Mouse (Mus musculus) megakaryocyte, embryonic 14.5 days (primary cell): ENCODE data around the gene Ptp4a2. TPM values are rescaled to one million over a fixed set of nuclear protein-coding genes. Genes with fewer than 3 reads are reported as not detected.

Source experiments
- H3K27me3 ChIP-seq: replicated peaks from 2 replicates; pipeline ENCODE3; 2012; ENCODE audit warnings: inconsistent platforms
- H3K36me3 ChIP-seq: replicated peaks from 2 replicates; pipeline ENCODE3; 2012; ENCODE audit warnings: low read length, inconsistent platforms, mixed read lengths
- H3K4me1 ChIP-seq: 2 replicates; pipeline ENCODE4 v1.6.1; 2012; ENCODE audit warnings: inconsistent platforms
- H3K4me3 ChIP-seq: replicated peaks from 2 replicates; pipeline ENCODE3; 2012; ENCODE audit warnings: moderate library complexity, mild to moderate bottlenecking, inconsistent platforms
- H3K9me3 ChIP-seq: 2 replicates; pipeline ENCODE4 v1.6.1; 2012; ENCODE audit warnings: inconsistent platforms
- FLI1 ChIP-seq: IDR thresholded peaks from 2 replicates; pipeline ENCODE4 v1.6.1; 2012; ENCODE audit warnings: low read length, inconsistent platforms, mixed read lengths
- GATA1 ChIP-seq: IDR thresholded peaks from 3 replicates; pipeline ENCODE4 v1.6.1; 2012; ENCODE audit warnings: mixed read lengths, low read length, inconsistent platforms, borderline replicate concordance
- polyA plus RNA-seq: library from polyadenylated mRNA; stranded (reverse); fragments of >175 nt; gene quantifications from 2 replicates; pipeline ENCODE4 v1.2.3, GENCODE M21; 2012; ENCODE audit warnings: low replicate concordance; ENCODE audit not compliant: insufficient read depth

Ptp4a2 gene
- polyA plus RNA-seq, 1 experiment = 30.1 TPM

DNA sequence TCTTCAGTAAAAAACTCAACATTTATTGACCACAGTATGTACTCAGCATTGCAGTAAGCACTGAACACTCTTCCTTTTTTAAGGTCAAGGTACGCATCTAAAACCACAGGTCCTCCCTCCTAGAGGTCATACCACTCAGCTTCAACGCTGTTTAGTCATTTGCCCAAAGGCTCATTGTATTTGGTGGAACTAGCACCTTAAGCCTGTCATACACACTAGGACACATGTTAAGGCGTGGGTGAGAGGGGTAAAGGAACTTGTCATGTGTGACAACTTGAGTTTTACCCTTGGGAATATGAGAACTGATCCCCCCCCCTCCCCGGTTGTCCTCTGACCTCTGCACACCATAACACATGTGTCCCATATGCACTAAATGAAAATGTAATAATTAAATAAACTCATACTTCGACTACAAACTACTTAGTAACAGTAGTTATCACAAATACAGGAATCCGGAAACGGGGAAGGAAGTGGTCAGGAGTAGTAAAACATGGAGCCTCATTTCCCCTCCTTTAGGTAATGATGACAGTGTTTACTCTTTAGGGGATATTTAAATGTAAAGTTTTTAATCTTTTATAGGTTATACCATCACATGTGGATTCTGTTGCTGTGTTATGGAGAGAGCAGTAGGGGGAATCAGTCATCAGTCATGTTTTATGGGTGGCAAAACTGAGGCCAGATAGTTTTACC lies 29.0 kb downstream of the Ptp4a2 start:
- no peak for TF ChIP-seq FLI1
- no peak for TF ChIP-seq GATA1
- Histone ChIP-seq H3K4me3 (no peak overlapping the region), H3K27me3 (no peaks in the 10 kb centered on the region), H3K36me3 (peaks cover 69% of the 10 kb centered on the region), H3K9me3 (no peaks in the 10 kb centered on the region), H3K4me1 (peaks cover 30% of the 10 kb centered on the region)

DNA sequence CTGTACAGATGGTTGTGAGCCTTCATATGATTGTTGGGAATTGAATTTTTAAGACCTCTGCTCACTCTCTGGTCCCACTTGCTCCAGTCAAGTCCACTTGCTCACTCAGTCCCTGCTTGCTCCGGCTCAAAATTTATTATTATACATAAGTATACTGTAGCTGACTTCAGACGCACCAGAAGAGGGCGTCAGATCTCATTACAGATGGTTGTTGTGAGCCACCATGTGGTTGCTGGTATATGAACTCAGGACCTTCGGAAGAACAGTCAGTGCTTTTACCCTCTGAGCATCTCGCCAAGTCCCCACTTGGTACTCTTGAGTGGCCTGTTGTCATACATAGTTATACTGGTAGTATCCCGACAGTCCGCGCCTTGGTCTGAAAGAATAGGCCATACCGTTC lies 35.8 kb downstream of the Ptp4a2 start:
- TF ChIP-seq GATA1 = no peak
- TF ChIP-seq FLI1 = no peak
- Histone ChIP-seq H3K9me3 (no peaks in the 10 kb centered on the region), H3K27me3 (no peaks in the 10 kb centered on the region), H3K36me3 (peaks cover 100% of the 10 kb centered on the region), H3K4me1 (no peaks in the 10 kb centered on the region), H3K4me3 (no peak overlapping the region)

DNA sequence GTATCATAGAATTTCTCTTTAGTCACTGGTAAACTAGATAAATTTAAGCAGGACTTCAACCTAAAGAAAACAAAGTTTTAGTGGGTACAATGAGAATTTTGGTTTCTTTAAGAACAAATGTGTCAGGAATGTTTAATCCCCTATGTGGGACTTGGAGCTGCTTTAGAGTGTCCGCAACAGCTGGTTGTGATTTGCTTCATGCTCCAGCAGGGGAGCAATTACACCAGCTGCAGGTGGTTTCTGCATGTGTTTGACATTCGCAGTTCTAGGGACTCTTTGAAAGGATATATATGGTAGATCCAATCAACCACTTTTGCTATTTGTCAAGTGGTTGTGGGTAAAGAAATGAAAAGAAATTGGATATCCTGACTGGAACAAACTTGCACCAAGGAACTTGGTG lies 39.5 kb downstream of the Ptp4a2 start:
- TF ChIP-seq FLI1 (no peak), GATA1 (no peak)

DNA sequence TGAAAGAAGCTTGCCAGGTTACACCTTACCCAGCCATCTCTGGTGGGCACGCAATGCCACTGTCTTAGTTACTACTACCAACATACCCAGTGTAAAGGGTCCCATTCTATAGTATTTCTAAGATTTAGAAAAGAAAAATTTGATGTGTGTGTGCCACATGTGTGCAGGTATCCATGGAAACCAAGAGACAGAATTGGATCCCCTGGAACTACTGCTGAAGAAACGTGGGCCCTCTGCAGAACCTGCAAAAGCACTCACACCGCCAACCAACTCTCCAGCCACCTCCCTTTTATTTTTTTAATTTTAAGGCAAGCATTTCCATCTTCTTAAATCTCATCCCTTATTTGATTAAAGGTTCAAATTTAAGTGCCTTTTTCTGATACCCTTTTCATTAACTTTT lies 40.8 kb downstream of the Ptp4a2 start:
- Histone ChIP-seq H3K27me3 (no peaks in the 10 kb centered on the region), H3K4me1 (peaks cover 30% of the 10 kb centered on the region), H3K4me3 (no peak overlapping the region), H3K36me3 (peaks cover 63% of the 10 kb centered on the region), H3K9me3 (no peaks in the 10 kb centered on the region)
- no peak for TF ChIP-seq FLI1
- TF ChIP-seq GATA1 = no peak

More for the DNA sequence above, 39.5 kb downstream of the Ptp4a2 start:
- no peaks in the 10 kb centered on the region for H3K9me3 ChIP-seq
- H3K4me1 ChIP-seq = peaks cover 25% of the 10 kb centered on the region
- H3K36me3 ChIP-seq = peaks cover 76% of the 10 kb centered on the region
- no peaks in the 10 kb centered on the region for H3K27me3 ChIP-seq
- H3K4me3 ChIP-seq = no peak overlapping the region

DNA sequence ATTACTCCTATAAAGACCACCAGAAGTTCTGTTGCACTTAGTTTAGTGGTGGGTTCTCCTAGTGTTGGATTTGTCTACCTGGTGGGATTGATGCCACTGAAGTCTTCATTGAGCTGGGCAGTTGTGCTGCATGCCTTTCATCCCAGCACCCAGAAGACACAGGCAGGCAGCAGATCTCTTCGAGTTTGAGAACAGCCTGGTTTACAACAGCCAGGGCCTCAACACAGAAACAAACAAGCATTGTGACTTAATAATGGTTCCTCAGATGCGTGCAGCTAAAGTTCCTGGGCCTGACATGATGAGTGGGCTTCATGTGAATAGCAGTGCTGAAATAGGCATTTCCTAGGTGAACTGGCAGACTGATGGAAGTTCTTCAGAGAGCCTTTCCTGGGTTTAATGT lies 42.0 kb downstream of the Ptp4a2 start:
- H3K27me3 ChIP-seq = no peaks in the 10 kb centered on the region
- H3K4me3 ChIP-seq = no peak overlapping the region
- H3K4me1 ChIP-seq = peaks cover 30% of the 10 kb centered on the region
- no peaks in the 10 kb centered on the region for H3K9me3 ChIP-seq
- H3K36me3 ChIP-seq = peaks cover 52% of the 10 kb centered on the region
- TF ChIP-seq FLI1 = no peak
- TF ChIP-seq GATA1 = no peak

DNA sequence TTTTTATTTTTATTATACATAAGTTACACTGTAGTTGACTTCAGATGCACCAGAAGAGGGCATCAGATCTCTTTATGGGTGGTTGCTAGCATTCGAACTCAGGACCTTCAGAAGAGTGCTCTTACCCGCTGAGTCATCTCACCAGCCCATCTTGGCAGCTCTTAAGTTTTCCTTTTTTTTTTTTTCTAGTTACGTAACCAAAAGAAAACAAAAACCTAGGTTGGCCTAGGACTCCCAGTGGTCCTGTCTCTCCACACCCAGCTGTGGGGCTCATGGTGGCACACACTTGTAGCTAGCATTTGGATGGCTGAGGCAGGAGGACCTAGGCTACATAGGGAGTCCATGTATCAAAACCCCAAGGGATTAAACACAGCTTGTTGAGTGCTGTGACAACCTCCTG lies 43.0 kb downstream of the Ptp4a2 start:
- no peaks in the 10 kb centered on the region for H3K9me3 ChIP-seq
- no peak for TF ChIP-seq FLI1
- TF ChIP-seq GATA1 = no peak
- no peak overlapping the region for H3K4me3 ChIP-seq
- H3K36me3 ChIP-seq = peaks cover 51% of the 10 kb centered on the region
- no peaks in the 10 kb centered on the region for H3K27me3 ChIP-seq
- H3K4me1 ChIP-seq = peaks cover 30% of the 10 kb centered on the region

DNA sequence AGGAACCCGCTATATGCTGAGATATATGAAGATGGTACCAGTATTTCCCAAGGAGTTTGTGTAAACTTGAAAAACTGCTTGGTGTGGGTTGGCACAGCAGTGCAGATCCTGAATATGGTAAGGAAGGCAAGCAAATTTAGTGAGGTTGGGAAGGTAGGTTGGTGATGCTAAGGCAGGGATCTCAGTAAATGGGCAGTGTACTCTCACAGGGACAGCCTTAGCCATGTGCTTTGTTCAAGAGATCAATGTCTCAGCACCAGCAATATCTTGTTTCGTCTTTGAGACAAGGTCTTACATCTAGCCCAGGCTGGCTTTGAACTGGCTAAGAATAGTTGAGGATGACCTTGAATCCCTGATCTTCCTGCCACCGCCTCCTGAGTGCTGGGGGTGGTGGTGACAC lies 43.6 kb downstream of the Ptp4a2 start:
- H3K4me1 ChIP-seq = peaks cover 30% of the 10 kb centered on the region
- peaks cover 51% of the 10 kb centered on the region for H3K36me3 ChIP-seq
- H3K9me3 ChIP-seq = no peaks in the 10 kb centered on the region
- TF ChIP-seq FLI1 (no peak), GATA1 (no peak)
- no peaks in the 10 kb centered on the region for H3K27me3 ChIP-seq
- peak overlapping the region; percentile 46 for H3K4me3 ChIP-seq

DNA sequence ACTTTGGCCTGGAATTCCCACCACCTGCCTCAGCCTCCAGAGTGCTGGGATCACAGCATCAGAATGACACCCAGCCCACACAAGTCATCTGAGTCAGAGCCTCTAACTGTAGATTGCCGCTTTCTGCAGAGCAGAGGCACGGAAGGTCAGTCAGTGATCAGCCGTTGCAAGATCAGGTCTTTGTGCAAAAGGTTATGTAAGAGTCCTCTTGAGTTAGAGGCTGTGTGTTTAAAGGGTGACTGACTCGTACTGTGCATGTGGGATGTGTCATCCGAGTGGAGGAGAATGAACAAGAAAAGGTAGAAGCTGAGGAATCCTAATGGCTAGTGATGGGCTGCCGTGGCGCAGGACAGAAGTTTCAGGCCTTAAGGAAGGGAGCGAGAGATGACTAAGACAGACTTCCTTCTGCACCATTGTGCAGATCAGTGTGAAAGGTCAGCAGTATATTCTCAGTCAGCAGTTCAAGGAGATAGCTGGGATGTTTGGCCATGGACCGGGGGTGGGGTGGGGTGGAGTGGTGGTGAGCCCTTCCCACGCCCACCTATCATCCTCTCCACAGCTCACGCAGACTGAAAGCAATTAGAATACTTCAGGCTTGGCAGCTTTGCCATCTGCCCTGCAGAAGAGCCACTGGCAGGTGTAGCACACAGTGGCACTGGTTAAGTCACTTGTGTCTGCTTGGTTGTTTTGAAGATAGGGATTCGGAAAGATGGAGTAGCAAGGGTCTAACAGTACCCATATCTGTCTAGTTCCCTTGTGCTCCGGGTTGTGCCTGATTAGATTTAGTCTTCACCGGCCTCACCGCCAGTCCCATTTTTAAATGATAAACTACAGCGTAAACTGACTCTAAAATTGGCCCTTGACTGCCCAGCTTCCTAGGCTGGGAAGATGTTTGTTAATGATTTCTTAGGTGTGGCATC lies 44.3 kb downstream of the Ptp4a2 start:
- Histone ChIP-seq H3K27me3 (no peaks in the 10 kb centered on the region), H3K4me3 (peak overlapping the region; percentile 46), H3K9me3 (no peaks in the 10 kb centered on the region), H3K4me1 (peaks cover 30% of the 10 kb centered on the region), H3K36me3 (peaks cover 46% of the 10 kb centered on the region)
- TF ChIP-seq GATA1 = no peak
- no peak for TF ChIP-seq FLI1

DNA sequence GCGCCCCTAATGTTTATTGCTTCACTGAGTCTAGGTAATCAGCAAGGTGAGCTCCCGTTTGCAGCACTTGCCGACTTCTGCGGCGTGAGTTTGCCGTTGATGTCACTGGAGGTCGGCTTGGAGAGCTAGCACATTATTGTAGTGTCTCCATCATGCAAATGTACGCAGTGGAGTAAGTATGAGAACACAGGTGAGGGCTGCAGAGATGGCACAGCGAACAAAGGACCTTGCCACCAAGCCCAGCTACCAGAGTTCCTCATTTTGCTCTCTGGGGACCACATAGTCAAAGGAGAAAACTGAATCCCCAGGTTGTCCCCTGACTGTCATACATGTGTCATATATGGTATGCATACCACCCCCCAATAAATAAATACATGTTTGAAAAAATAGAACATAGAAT lies 49.4 kb downstream of the Ptp4a2 start:
- Histone ChIP-seq H3K27me3 (no peaks in the 10 kb centered on the region), H3K4me1 (peaks cover 6% of the 10 kb centered on the region), H3K4me3 (no peak overlapping the region), H3K9me3 (no peaks in the 10 kb centered on the region), H3K36me3 (peaks cover 17% of the 10 kb centered on the region)
- no peak for TF ChIP-seq GATA1
- no peak for TF ChIP-seq FLI1

DNA sequence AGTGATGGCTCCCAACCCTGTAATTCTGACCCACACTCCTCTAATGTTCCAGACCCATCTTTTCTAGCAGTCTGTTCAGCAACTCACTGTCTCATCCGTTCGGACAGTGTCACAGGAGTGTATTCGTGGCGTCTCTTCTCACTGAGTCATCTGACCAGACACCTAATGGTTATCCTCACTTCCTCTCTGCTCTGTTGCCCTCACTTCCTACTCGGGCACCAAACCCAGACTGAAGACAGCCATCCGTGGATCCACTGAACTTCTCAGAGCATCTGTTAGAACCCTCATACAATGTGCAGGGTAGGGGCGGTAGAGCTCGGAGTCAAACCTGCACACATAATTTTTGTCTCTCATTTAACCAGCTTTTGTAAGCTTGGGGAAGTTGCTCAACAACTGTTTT lies 50.4 kb downstream of the Ptp4a2 start:
- Histone ChIP-seq H3K27me3 (no peaks in the 10 kb centered on the region), H3K36me3 (peaks cover 17% of the 10 kb centered on the region), H3K4me1 (no peaks in the 10 kb centered on the region), H3K9me3 (peaks cover 3% of the 10 kb centered on the region; the same call in 1 of the 2 replicates), H3K4me3 (no peak overlapping the region)
- no peak for TF ChIP-seq GATA1
- no peak for TF ChIP-seq FLI1
